Mouse (Mus musculus): ENCODE data around the gene Mtmr14. TPM values are rescaled to one million over a fixed set of nuclear protein-coding genes. Genes with fewer than 3 reads are reported as not detected.

The Mtmr14 gene
- 10 to 100 TPM; 42.1 to 48.3 TPM for total RNA-seq (2023)

DNA sequence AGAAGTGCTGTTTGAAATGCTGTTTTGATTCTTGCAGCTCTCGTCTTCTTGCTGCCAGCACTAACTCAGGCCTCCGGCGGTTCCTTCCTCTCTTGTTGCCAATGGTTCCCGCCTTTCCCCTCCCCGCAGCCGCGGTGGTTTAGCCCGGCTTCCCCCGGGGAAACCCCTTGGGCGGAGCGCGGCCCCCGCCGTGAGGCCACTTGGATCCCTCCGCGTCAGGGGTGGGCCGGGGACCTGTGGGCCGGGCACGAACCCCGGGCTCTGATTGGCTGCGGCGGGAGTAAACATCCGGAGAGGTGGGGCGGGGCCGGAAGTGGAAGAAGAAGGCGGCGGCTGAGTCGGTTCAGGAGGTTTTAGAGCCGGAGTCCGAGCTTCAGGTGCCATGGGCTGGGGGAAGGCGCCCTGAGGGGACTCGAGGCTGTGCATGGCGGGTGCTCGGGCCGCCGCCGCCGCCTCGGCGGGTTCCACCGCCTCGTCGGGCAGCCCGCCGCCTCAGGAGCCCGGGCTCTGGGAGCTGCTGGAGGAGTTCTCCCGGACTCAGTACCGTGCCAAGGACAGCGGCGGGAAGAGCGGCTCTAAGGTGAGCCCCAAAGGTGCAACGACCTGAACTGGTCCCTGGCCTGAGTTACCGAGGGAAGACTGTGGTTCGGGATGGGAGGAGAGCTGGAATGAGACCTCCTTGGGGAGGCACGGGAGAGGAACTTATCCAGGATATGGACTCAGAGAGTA lies at the start of gene Mtmr14:
Gene Mtmr14, plus strand, starts transcription at position 302 of the 729 bp plus-strand sequence.

GRCm38 (mm10) chr6:113194841-113195595 lies 42.6 kb upstream of the Mtmr14 start, which contains the start of gene Lhfpl4:
TSS of gene Lhfpl4 (minus strand) at chr6:113195384.

DNA sequence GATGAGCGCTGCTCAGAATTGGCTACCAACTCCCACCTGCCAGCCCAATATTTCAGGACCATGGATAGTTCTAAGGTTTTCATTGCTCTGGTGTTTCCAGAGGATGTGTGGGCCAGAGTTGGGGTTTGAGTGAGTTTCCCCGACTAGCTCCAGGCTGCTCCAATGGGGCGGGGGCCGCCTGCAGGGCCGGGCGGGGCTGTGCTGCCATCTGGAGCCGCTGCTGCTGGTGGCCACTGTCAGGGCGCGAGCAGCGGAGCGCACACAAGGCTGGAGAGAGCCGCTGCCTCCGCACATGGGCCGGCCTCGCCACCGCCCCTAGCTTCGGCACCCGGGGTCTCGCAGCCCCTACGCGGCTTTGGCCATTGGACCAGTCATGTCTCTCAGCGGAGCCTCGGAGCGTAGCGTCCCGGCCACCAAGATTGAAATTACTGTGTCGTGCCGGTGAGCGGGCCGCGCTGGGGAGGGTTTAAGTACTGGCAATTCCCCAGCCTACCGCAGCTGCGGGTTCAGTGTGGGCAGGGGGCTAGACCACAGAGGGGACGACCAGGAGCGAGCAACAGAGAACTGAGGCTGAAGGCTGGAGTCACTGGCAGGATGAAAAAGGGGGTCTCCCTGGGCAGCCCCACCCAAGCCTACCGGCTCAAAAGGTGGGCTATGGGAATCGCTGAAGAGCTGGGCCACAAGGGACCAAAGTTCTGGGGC lies 44.6 kb downstream of the Mtmr14 start, which contains the start of gene Cpne9:
Gene Cpne9, plus strand, starts transcription at position 207 of the 702 bp plus-strand sequence.

DNA sequence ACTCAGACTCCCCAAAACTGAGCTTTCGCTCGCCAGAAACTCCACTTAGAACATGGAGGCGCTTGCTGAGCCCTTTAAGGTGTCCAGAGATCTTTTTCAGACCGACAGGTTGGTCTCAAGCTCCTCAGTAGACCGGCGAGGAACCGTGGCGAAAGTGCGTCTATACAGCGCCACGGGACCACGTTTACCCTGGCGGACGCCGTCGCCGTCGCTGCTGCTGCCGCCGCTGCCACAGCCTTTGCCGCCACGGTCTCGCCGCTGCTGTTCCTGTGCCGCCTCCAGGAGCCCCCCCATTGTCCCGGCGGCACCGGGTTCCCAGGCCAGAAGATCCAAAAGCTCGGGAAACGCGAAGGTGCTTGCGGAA lies 69.3 kb downstream of the Mtmr14 start, which contains the start of gene Brpf1:
Gene Brpf1, plus strand, starts transcription at position 152 of the 364 bp plus-strand sequence.

GRCm38 (mm10) chr6:113326533-113327315 lies 89.1 kb downstream of the Mtmr14 start, which contains the start of gene Ogg1:
TSS of gene Ogg1 (plus strand) at chr6:113326972.

Other genes with a start within 250 kb of the Mtmr14 start
- gene Thumpd3, start 191.6 kb upstream of the Mtmr14 start, total RNA-seq (2023) = 10 to 100 TPM; 22.0 to 24.1 TPM
- 10 to 100 TPM; 75.7 to 85.5 TPM for gene Setd5, start 160.5 kb upstream of the Mtmr14 start, total RNA-seq (2023)
- under 1 TPM; 0.39 to 0.42 TPM for gene Lhfpl4, start 42.5 kb upstream of the Mtmr14 start, total RNA-seq (2023)
- 1 to 10 TPM in 1 of 2 experiments, under 1 TPM in 1; 0.79 to 2.4 TPM for gene Cpne9, start 44.5 kb downstream of the Mtmr14 start, total RNA-seq (2023)
- 10 to 100 TPM; 82.6 to 87.5 TPM for gene Brpf1, start 69.3 kb downstream of the Mtmr14 start, total RNA-seq (2023)
- gene Ogg1, start 89.1 kb downstream of the Mtmr14 start, total RNA-seq (2023) = 10 to 100 TPM in 1 of 2 experiments, 1 to 10 TPM in 1; 9.6 to 11.3 TPM
- 10 to 100 TPM; 28.1 to 30.0 TPM for gene Camk1, start 106.1 kb downstream of the Mtmr14 start, total RNA-seq (2023)
- gene Tada3, start 140.0 kb downstream of the Mtmr14 start, total RNA-seq (2023) = 10 to 100 TPM; 24.7 to 26.8 TPM
- 100 to 1,000 TPM; 463 to 492 TPM for gene Arpc4, start 140.3 kb downstream of the Mtmr14 start, total RNA-seq (2023)
- gene Ttll3, start 151.4 kb downstream of the Mtmr14 start, total RNA-seq (2023) = 10 to 100 TPM; 35.3 to 42.1 TPM
- gene Rpusd3, start 181.5 kb downstream of the Mtmr14 start, total RNA-seq (2023) = 1 to 10 TPM; 1.6 to 3.6 TPM
- gene Cidec, start 197.9 kb downstream of the Mtmr14 start, total RNA-seq (2023) = not detected
- gene Jagn1, start 204.7 kb downstream of the Mtmr14 start, total RNA-seq (2023) = 10 to 100 TPM; 11.7 to 12.2 TPM
- not detected for gene Il17re, start 220.6 kb downstream of the Mtmr14 start, total RNA-seq (2023)
- not detected for gene Il17rc, start 233.6 kb downstream of the Mtmr14 start, total RNA-seq (2023)
- gene Creld1, start 245.5 kb downstream of the Mtmr14 start, total RNA-seq (2023) = 1 to 10 TPM; 2.2 to 2.3 TPM

All from neutrophil, adult 83 days (primary cell).